Mouse (Mus musculus) layer of hippocampus, adult 9-11 months (tissue): Measurements from ENCODE around the gene Hipk2.

Experiments used
- DNase-seq: peaks from one replicate; pipeline ENCODE4 v3.0.0; 2022

The Hipk2 gene

GRCm38 (mm10) chr6:38876071-38876911 is at the start of gene Hipk2:
Gene Hipk2 (minus strand): TSS chr6:38876165.
- DNase-seq = peak; percentile 71

GRCm38 (mm10) chr6:38925719-38926118 is 49.8 kb upstream of the Hipk2 start:
- DNase-seq = no peak

DNA sequence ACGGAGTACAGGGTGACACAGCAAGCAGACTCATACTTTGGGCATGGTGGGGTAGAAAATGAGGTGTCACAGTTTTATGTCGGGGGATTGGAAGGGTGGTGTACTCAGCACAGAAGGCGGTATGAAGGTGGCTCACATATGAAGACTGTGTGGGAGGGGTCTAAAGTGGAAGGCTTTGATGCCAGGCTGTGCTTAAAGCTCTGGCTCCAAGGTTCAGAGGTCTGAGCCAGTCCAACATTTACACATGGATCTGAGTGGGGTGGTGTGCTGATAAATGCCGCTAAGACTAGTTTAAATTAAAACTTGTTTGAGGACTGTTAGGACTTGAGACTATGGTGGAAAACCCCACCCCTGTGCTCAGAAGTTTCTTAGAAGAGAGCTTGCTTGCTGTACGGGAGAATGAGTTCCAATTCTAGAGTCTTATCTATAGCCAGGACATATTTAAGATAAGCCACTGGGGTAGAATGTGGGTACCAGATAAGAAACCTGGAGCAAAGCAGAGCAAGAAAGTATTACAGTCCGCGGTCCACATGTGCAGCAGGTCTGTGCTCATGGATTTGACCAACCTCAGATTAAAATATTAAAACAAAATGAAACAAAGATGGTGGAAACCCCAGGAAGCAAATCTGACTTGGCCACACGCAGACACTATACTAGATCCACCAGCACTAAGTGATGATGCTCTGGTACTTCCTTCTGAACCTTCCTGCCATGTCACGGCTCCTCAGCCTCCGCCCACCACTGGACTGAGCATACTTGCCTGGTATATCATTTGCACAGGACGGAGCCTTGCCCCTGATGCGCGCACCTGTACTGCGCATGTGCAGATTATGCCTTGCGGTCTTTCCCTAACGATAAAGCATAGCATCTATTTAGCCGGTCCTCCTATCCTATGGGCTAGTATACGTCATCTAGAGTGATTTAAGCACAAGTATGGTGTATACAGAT is 48.2 kb upstream of the Hipk2 start:
- no peak for DNase-seq

- DNase-seq = no peak
Observed at GRCm38 (mm10) chr6:38923450-38923849, 47.5 kb upstream of the Hipk2 start.

DNA sequence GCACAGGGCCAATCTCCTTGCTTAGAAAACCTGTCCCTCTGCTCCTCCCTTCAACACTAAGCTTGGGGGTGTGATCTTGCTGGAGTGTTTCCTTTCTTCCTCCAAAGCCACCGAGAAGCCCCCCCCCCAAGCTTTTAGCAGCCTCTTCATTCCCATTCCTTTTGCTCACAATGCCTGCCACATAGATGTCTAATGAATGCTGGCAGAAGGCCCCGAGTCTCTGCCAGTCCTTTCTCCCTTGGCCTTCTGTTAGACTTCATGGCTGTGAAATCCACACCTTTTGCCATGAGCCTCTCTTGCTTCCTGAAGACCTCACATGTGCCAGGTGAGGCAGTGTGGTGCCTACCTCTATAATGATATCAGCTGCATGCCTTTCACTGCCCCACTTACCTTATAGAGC is 46.6 kb upstream of the Hipk2 start:
- no peak for DNase-seq

- no peak for DNase-seq
Observed at GRCm38 (mm10) chr6:38921810-38922116, 45.8 kb upstream of the Hipk2 start.

DNA sequence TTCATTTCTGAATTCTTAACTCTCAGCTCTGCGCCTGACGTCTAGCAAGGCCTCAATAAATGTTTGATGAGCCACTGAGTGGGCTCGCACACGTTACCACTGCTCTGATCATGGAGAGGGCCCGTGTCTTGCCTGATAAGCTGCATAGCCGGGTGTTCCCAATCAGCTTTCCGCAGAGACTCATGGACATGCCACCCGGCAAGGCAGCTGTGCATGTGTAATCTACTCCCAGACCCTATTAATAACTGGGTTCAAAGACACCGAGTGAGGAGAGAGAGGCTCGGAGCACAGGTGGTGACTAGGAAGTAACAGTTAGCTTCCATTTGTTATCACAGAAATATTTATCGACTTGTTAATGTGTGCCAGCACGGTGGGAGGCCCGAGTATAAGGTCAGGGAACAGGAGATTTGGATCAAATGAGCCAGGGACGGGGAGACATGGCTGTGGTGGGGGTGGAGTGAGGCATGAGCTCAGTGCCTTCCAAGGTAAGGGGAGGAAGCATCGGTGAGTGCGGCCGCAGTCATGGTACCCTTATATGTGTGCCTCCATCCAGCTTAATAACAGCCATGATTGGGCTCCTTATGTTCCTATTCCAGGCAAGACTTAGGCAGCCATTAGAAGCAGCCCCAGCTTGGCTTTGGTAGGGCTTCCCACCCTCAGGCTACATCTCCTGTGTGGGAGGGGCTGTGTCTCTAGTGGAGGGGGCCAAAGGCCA is 45.3 kb upstream of the Hipk2 start:
- DNase-seq = no peak

DNA sequence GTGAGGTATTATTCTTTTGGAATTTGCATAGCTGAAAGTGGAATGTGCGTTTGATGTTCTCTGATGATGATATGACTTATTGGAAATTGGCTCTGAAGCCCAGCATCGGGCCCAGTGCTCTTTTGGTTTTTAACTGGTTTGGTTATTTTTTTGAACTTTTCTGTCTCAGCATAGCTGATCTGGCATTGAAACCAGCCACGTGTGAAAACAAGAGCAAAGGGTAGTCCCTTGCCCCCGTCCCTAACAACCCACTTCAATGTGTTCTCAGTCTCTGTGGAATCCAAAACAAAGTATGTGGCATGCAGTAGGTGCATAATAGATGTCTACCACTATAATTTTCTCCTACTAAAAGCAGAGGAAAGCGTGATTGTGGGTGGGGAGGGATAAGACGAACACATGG is 44.2 kb upstream of the Hipk2 start:
- no peak for DNase-seq

- DNase-seq = no peak
Observed at GRCm38 (mm10) chr6:38919135-38919740, 43.3 kb upstream of the Hipk2 start.

DNA sequence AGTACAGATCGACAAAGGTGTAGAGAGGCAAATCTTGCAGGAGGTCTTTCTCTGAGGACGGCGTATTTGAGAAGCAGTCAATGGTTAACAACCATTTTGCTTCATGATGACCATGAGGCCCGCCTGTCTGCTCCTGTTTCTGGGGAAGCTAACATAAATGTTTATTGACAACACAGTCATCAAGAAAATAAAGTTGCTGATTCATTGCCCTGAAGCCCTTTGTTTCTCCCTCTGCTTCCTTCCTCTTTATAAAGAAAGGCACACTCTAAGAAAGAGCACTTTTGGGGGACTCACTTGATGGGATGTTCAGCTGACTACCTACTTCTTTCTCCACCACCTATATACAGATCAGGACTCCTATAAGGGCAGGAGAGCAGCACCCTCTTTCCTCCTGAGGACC is 42.8 kb upstream of the Hipk2 start:
- no peak for DNase-seq

DNA sequence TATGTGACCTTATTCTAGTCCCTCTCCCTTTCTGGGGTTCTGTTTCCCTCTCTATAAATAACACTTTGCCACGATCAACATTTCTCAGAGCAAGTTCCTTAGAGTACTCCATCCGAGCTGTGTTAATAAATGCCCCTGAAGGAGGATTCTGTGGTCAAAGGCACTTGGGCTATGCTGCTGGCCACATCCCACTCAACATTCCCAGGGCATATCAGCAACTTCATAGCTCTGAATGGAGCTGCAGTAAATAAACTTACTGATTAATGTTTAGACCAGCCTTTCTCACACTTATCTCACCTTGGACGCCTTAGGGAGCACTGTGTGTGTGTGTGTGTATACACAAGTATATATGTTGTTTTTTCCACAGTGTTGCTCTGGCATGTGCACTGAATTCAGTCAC is 41.5 kb upstream of the Hipk2 start:
- no peak for DNase-seq

DNA sequence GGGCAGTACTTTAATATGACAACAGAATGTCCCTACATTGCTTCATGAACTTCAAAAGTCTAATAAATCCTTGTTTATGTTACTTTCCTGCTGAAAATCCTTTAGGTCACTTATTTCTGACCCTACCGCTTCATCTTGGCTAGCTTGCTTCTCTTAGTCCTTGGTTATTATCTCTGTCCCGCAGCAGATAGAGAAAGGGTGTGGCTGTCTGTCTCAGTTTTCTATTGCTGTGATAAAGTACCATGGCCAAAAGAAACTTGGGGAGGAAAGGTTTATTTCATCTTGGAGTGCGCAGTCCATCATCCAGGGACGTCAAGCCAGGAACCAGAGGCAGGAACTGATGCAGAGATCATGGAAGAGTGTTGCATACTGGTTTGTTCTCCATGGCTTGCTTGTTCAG is 40.6 kb upstream of the Hipk2 start:
- no peak for DNase-seq

DNA sequence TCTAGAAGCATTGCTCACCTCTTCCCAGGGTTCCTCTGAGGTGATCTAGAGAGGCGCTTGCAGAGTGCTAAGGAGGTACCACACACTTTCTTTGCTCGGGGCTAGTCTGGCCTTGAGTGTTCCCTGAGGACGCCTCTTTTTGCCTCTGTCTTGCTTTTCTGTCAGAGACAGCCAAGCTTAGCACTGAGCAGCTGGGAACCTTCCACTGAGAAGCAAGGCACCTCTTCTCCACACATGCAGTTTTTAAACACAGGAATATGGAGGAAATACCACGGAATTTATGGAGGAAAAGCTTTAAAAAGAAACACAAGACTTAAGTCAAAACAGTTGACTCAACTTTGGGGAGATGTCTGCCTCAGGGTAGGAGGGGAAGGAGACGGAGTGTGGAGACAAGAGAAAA is 39.8 kb upstream of the Hipk2 start:
- no peak for DNase-seq

GRCm38 (mm10) chr6:38914181-38914580 is 38.2 kb upstream of the Hipk2 start:
- DNase-seq = peak; percentile 48

DNA sequence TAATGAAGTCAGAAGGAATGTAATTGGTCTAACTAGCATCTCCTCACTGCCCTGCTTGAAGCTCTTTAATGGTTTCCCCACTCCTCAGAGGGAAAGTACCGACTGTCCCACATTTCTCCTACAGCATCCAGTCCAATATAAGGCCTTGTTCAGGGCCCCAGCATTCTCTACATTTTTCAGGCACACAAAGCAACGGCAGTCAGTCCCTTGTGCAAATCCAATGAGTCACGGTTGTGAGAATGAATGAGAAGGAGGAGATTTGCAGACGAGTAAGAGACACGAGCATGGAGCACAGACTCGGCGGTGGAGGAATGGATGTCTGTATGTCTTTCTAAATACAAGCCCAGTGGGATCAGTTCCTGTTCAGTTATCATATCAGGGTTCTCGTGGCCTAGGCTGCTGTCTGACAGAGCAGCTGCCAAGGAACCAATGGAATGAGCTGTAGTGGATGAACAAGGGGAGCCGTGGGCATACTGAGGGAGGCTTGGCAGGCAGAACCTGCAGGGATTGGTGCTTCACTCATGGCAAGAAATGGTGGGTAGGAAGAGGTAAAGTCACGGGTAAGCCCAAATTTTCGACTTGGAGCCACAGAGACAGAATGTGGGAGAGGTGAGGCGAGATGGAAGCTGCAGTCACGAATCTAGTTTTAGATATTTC is 37.5 kb upstream of the Hipk2 start:
- no peak for DNase-seq

DNA sequence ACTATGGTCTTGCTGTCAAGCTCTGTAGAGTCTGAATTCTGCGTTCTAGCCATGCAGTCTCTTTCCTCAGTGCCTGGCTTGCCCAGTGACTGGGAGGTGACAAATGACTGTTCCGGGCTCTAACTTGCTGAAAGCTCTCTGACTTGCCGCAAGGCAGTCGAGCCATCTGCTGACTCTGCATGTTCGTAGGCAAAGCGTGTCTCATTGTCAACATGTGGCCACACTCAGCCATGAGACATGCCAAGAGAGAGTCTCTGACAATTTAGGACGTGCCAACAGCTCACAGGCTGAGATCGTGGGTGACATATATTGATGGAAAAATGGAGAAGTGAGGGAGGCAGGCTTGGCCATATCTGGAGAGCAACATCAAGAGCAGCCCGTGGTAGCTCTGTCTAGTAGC is 36.9 kb upstream of the Hipk2 start:
- peak; percentile 63 for DNase-seq

DNA sequence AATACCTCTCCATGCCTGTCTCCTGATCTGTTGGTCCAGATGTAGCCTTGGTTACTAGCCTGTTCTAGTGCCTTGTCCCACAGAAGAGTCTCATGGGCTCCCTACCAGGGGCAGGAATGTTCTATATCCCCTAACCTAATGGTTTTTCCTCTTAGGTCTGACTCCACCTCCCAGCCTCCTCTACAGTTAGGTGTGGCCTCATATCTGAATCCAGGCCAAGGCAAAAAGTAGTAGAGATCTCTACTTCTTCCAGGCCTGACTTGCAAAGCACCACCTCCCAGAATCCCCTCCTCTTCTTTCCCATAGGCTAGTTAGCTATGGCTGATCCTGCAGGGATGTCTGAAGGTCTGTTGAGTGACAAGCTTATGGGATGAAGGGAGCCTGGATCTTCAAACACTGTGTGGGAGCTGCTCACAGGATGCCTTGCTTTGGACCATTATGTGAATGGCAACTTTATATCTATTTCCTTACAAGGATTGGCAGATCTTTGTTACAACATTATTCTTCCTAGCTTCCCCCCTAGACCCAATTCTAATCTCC is 36.2 kb upstream of the Hipk2 start:
- no peak for DNase-seq

DNA sequence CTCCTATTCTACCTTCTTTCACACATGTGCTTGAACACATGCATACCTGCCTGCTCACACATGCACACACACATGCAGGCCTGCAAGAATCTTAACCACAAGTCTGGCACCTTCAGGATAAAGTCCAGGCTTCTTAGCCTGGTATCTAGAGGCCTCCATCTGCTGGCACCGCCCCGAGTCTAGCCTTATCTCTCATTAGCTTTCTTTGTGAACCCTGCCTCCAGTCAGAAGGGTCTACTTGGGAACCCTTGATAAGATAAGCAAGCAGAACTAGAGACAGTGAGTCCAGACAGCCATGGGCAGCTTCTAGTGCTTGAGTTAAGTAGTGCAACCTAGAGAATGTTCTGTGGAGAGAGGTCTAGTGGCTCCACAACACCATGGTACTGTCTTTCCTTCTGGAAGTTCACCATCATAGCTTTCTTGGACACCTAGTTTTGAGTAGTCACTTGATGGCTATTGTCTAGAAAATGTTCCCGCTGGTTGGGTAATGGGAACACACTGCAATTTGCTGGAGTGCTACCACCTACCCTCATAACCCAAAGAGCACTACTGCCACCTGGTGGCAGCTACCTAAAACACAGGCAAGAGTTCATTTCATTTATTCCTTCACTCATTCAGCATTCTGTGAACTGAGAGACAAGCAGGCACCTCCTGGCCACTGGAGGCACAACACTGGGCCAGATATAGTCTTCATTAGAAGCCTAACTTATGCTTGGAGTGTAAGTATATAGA is 35.0 kb upstream of the Hipk2 start:
- peak; percentile 44 for DNase-seq

GRCm38 (mm10) chr6:38908401-38908800 is 32.4 kb upstream of the Hipk2 start:
- no peak for DNase-seq

DNA sequence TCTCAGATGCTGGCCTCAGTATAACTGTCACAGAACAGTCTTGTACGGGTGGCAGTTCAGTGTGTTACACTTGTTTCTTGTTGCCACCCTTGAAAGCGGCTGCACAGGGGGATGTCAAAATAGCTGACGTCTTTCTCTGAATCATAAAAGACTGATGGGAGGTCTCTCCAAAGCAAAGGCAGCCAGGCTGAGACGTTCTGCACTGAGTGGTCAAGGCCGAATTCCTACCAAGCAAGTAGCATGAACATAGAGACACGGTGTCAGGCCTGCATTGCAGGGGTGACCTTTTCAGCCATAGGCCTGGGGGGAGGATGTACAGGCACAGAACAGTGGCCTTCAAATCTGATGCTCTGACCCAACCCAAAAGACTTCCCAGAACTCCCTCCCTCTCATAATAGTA is 30.0 kb upstream of the Hipk2 start:
- no peak for DNase-seq

- no peak for DNase-seq
Observed at GRCm38 (mm10) chr6:38902820-38903439, 27.0 kb upstream of the Hipk2 start.
